ENCODE assay signal across 8 mouse cellular contexts in the genomic region with DNA sequence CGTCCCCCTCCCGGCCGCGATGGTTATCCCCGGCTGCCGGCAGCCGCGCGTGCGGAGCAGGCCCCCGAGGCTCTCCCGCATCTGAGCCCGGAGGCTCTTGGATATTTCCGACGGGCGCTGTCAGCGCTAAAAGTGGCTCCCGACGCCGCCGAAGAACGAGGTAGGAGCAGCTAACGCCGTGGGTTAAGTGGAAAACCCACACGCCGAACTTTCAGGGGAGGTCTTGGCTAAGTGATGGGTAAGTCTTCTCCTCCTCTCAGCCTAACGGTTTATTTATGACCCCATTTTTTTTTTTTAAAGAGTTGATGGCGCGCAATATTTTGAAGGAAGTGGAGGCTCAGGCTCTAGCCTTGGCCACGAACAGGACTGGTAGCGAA. TPM values are rescaled to one million over a fixed set of nuclear protein-coding genes. Genes with fewer than 3 reads are reported as not detected.
DNase-seq lines count a peak whose midpoint lies in the region; ATAC-seq and TF ChIP-seq lines count a peak whose summit lies in the region.

No protein-coding gene starts in this region.

- H3K4me2 ChIP-seq in lung, embryonic 15.5 days, result peak overlapping the region; percentile 92
- peak overlapping the region; percentile 94 for H3K4me2 ChIP-seq in embryonic facial prominence, embryonic 15.5 days (replicated peaks)
- peak overlapping the region; percentile 92 for H3K4me2 ChIP-seq in intestine, postnatal 0 days (replicated peaks; ENCODE audit: low read depth)
- H3K4me2 ChIP-seq in neural tube, embryonic 15.5 days, result peak overlapping the region; percentile 95

- no peak for TF ChIP-seq CTCF in intestine, postnatal 0 days (IDR thresholded peaks at IDR 0.05; ENCODE audit: low read depth)

- no peak for DNase-seq in lung, postnatal 36 days
- no peak for DNase-seq in yolk sac, embryonic 10.5 days (ENCODE audit: low spot score)
- DNase-seq in gastrocnemius, postnatal 25 days, result no peak
- no peak for DNase-seq in adrenal gland, adult 8-10 months

- H3K4me3 ChIP-seq in lung, embryonic 15.5 days, result peak overlapping the region; percentile 73
- H3K4me3 ChIP-seq in embryonic facial prominence, embryonic 15.5 days (replicated peaks), result peak overlapping the region; percentile 91
- peak overlapping the region; percentile 94 for H3K4me3 ChIP-seq in intestine, postnatal 0 days (ENCODE audit: low read depth, low read length)
- peak overlapping the region; percentile 88 for H3K4me3 ChIP-seq in neural tube, embryonic 15.5 days (replicated peaks)

- no peaks in the 10 kb centered on the region for H3K9me3 ChIP-seq in lung, embryonic 15.5 days
- no peaks in the 10 kb centered on the region for H3K9me3 ChIP-seq in embryonic facial prominence, embryonic 15.5 days (replicated peaks)
- H3K9me3 ChIP-seq in intestine, postnatal 0 days (ENCODE audit: control insufficient read depth), result no peaks in the 10 kb centered on the region
- no peaks in the 10 kb centered on the region for H3K9me3 ChIP-seq in neural tube, embryonic 15.5 days (replicated peaks)

- peaks cover 30% of the 10 kb centered on the region for H3K4me1 ChIP-seq in lung, embryonic 15.5 days
- H3K4me1 ChIP-seq in embryonic facial prominence, embryonic 15.5 days, result peaks cover 32% of the 10 kb centered on the region
- peaks cover 7% of the 10 kb centered on the region for H3K4me1 ChIP-seq in intestine, postnatal 0 days (replicated peaks; ENCODE audit: control insufficient read depth, insufficient read depth, low read length)
- H3K4me1 ChIP-seq in neural tube, embryonic 15.5 days, result peaks cover 43% of the 10 kb centered on the region

- under 1% methylated on average over 31 of the region's 31 CpGs for WGBS in lung, embryonic 15.5 days
- 0% methylated on average over 31 of the region's 31 CpGs for whole genome bisulfite sequencing in embryonic facial prominence, embryonic 15.5 days
- WGBS in intestine, postnatal 0 days, result under 1% methylated on average over 31 of the region's 31 CpGs
- under 1% methylated on average over 31 of the region's 31 CpGs for WGBS in neural tube, embryonic 15.5 days

- H3K27ac ChIP-seq in lung, embryonic 15.5 days, result peak overlapping the region; percentile 16; the same call in 1 of the 2 replicates
- peak overlapping the region; percentile 51 for H3K27ac ChIP-seq in embryonic facial prominence, embryonic 15.5 days (replicated peaks)
- no peak overlapping the region; the same call in 1 of the 2 replicates for H3K27ac ChIP-seq in intestine, postnatal 0 days (ENCODE audit: low read depth, low read length)
- peak overlapping the region; percentile 56; the same call in 1 of the 2 replicates for H3K27ac ChIP-seq in neural tube, embryonic 15.5 days (replicated peaks)

- no peak for ATAC-seq in lung, embryonic 15.5 days (ENCODE audit: borderline replicate concordance, extremely low read depth, low FRiP score, low TSS enrichment)
- no peak for ATAC-seq in embryonic facial prominence, embryonic 15.5 days (ENCODE audit: insufficient number of reproducible peaks, low FRiP score, low TSS enrichment, low read depth)
- no peak for ATAC-seq in intestine, postnatal 0 days
- ATAC-seq in neural tube, embryonic 15.5 days (ENCODE audit: low FRiP score), result no peak; the same call in 1 of the 2 replicates

- H3K27me3 ChIP-seq in lung, embryonic 15.5 days, result no peaks in the 10 kb centered on the region
- no peaks in the 10 kb centered on the region for H3K27me3 ChIP-seq in embryonic facial prominence, embryonic 15.5 days
- no peaks in the 10 kb centered on the region for H3K27me3 ChIP-seq in intestine, postnatal 0 days (replicated peaks; ENCODE audit: control insufficient read depth, insufficient read depth, low read length)
- no peaks in the 10 kb centered on the region for H3K27me3 ChIP-seq in neural tube, embryonic 15.5 days (replicated peaks)

- H3K36me3 ChIP-seq in lung, embryonic 15.5 days, result peaks cover 25% of the 10 kb centered on the region
- H3K36me3 ChIP-seq in embryonic facial prominence, embryonic 15.5 days, result peaks cover 40% of the 10 kb centered on the region
- peaks cover 37% of the 10 kb centered on the region for H3K36me3 ChIP-seq in intestine, postnatal 0 days (ENCODE audit: control insufficient read depth, insufficient read depth)
- peaks cover 19% of the 10 kb centered on the region for H3K36me3 ChIP-seq in neural tube, embryonic 15.5 days

- peak overlapping the region; percentile 78 for H3K9ac ChIP-seq in lung, embryonic 15.5 days
- H3K9ac ChIP-seq in embryonic facial prominence, embryonic 15.5 days, result peak overlapping the region; percentile 86
- H3K9ac ChIP-seq in intestine, postnatal 0 days (ENCODE audit: low read depth, low read length), result peak overlapping the region; percentile 81
- H3K9ac ChIP-seq in neural tube, embryonic 15.5 days (replicated peaks), result peak overlapping the region; percentile 77

RNA-seq across cellular contexts. Expression of gene Nop9, which starts 0.4 kb away (rescaled TPM):
- polyA plus RNA-seq in lung, embryonic 15.5 days (2015; fragmentation: Nextera tagmentation; extraction: Ambion mirVana), result 39.2 and 41.4 TPM in 2 replicates
- polyA plus RNA-seq in embryonic facial prominence, embryonic 15.5 days (2015; fragmentation: Nextera tagmentation; extraction: Ambion mirVana), result 37.3 and 39.0 TPM in 2 replicates
- polyA plus RNA-seq in intestine, postnatal 0 days (2015; fragmentation: Nextera tagmentation; extraction: Ambion mirVana), result 14.4 and 14.9 TPM in 2 replicates
- polyA plus RNA-seq in neural tube, embryonic 15.5 days (2015; fragmentation: Nextera tagmentation; extraction: Ambion mirVana), result 25.1 and 31.5 TPM in 2 replicates
- 10 to 100 TPM; 11.3 to 12.0 TPM for total RNA-seq in gastrocnemius, postnatal 25 days (2021)
- total RNA-seq in adrenal gland, adult 8-10 months (2022), result 10 to 100 TPM; 17.7 to 20.5 (median 19.1) TPM

RNA-seq across cellular contexts. Expression of gene Dhrs1, which starts 0.4 kb away (rescaled TPM):
- 86.7 and 88.4 TPM in 2 replicates for polyA plus RNA-seq in lung, embryonic 15.5 days (2015; fragmentation: Nextera tagmentation; extraction: Ambion mirVana)
- 87.3 and 90.0 TPM in 2 replicates for polyA plus RNA-seq in embryonic facial prominence, embryonic 15.5 days (2015; fragmentation: Nextera tagmentation; extraction: Ambion mirVana)
- polyA plus RNA-seq in intestine, postnatal 0 days (2015; fragmentation: Nextera tagmentation; extraction: Ambion mirVana), result 466 and 476 TPM in 2 replicates
- polyA plus RNA-seq in neural tube, embryonic 15.5 days (2015; fragmentation: Nextera tagmentation; extraction: Ambion mirVana), result 79.7 and 84.6 TPM in 2 replicates
- total RNA-seq in gastrocnemius, postnatal 25 days (2021), result 10 to 100 TPM; 29.4 to 32.7 TPM
- total RNA-seq in adrenal gland, adult 8-10 months (2022), result 10 to 100 TPM; 67.5 to 76.9 (median 71.0) TPM

RNA-seq across cellular contexts. Expression of gene Cideb, which starts 12.4 kb away (rescaled TPM):
- 0.55 and 0.80 TPM in 2 replicates for polyA plus RNA-seq in lung, embryonic 15.5 days (2015; fragmentation: Nextera tagmentation; extraction: Ambion mirVana)
- 0.47 and 0.60 TPM in 2 replicates for polyA plus RNA-seq in embryonic facial prominence, embryonic 15.5 days (2015; fragmentation: Nextera tagmentation; extraction: Ambion mirVana)
- polyA plus RNA-seq in intestine, postnatal 0 days (2015; fragmentation: Nextera tagmentation; extraction: Ambion mirVana), result 366 and 385 TPM in 2 replicates
- 0.35 and 0.93 TPM in 2 replicates for polyA plus RNA-seq in neural tube, embryonic 15.5 days (2015; fragmentation: Nextera tagmentation; extraction: Ambion mirVana)
- not detected for total RNA-seq in gastrocnemius, postnatal 25 days (2021)
- under 1 TPM in 2 of 4 experiments, not detected in 2; 0.31 to 0.49 TPM for total RNA-seq in adrenal gland, adult 8-10 months (2022)

RNA-seq across cellular contexts. Expression of gene Ltb4r2, which starts 15.4 kb away (rescaled TPM):
- 0.25 and 0.35 TPM in 2 replicates for polyA plus RNA-seq in lung, embryonic 15.5 days (2015; fragmentation: Nextera tagmentation; extraction: Ambion mirVana)
- 0.95 and 1.4 TPM in 2 replicates for polyA plus RNA-seq in embryonic facial prominence, embryonic 15.5 days (2015; fragmentation: Nextera tagmentation; extraction: Ambion mirVana)
- polyA plus RNA-seq in intestine, postnatal 0 days (2015; fragmentation: Nextera tagmentation; extraction: Ambion mirVana), result 6.7 and 9.0 TPM in 2 replicates
- 0.42 and 0.88 TPM in 2 replicates for polyA plus RNA-seq in neural tube, embryonic 15.5 days (2015; fragmentation: Nextera tagmentation; extraction: Ambion mirVana)
- under 1 TPM in 1 of 2 experiments, not detected in 1; 0.10 TPM for total RNA-seq in gastrocnemius, postnatal 25 days (2021)
- total RNA-seq in adrenal gland, adult 8-10 months (2022), result under 1 TPM in 1 of 4 experiments, not detected in 3; 0.17 TPM

RNA-seq across cellular contexts. Expression of gene Ltb4r1, which starts 19.9 kb away (rescaled TPM):
- polyA plus RNA-seq in lung, embryonic 15.5 days (2015; fragmentation: Nextera tagmentation; extraction: Ambion mirVana), result 1.7 and 2.6 TPM in 2 replicates
- 1.8 and 2.1 TPM in 2 replicates for polyA plus RNA-seq in embryonic facial prominence, embryonic 15.5 days (2015; fragmentation: Nextera tagmentation; extraction: Ambion mirVana)
- polyA plus RNA-seq in intestine, postnatal 0 days (2015; fragmentation: Nextera tagmentation; extraction: Ambion mirVana), result 3.8 and 4.1 TPM in 2 replicates
- polyA plus RNA-seq in neural tube, embryonic 15.5 days (2015; fragmentation: Nextera tagmentation; extraction: Ambion mirVana), result 0.42 and 0.80 TPM in 2 replicates
- total RNA-seq in gastrocnemius, postnatal 25 days (2021), result not detected
- total RNA-seq in adrenal gland, adult 8-10 months (2022), result under 1 TPM; 0.31 to 0.75 (median 0.43) TPM

Comparison
In these comparisons a context has a peak if more than half of its experiments do, and no peak if none do; other contexts are left out.
1. RNA of gene Cideb, which starts 12.4 kb away (polyA plus RNA-seq): 366 to 385 TPM in intestine, postnatal 0 days; 0.55 to 0.80 TPM in lung, embryonic 15.5 days, 0.47 to 0.60 TPM in embryonic facial prominence, embryonic 15.5 days and 0.35 to 0.93 TPM in neural tube, embryonic 15.5 days; every median in the first group is over 100 times any median in the second.
2. Peak in every context shown above with its lines, with median percentiles within 50 percentile points of each other: H3K4me2 ChIP-seq, H3K4me3 ChIP-seq and H3K9ac ChIP-seq.